In the genomic region with DNA sequence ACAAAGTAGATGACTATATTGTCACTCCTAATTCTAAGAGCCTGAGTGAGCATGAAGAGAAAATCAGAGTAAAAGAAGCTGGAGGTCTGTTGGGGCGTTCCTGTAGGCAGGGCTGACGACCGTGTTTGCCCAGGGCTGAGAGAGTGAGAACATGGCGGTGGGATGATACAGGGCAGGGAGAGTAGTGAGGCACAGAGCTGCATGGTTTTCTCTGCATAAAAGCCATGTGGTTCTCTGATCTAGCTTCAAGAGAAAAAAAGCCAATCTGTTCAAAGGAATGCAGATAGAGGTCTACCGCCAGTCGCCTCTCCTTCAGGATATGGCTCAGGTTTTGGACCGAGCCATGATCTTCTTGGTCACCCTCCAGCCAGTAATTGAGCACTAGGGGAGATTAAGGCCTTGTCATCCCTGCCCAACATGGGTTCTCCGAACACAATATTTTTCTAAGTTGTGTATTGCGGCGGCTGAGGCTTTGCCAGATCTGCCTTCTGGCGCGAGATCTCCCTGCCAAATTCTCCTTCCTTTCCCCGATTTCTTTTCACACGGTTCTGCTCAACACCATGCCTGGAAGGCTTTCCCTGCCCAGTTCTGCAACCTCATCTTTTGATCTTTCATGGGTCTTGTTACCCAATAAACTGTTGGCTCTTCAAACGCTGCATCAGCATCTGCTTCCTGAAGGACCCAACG, we compare ENCODE assay signal across 14 mouse cellular contexts. TPM values are rescaled to one million over a fixed set of nuclear protein-coding genes. Genes with fewer than 3 reads are reported as not detected.
A peak's percentile ranks its signal among the peaks of the same experiment; 100 is the strongest.
DNase-seq lines count a peak whose midpoint lies in the region; ATAC-seq and TF ChIP-seq lines count a peak whose summit lies in the region.
"Had no signal": no experiment of that assay in that cellular context is flagged by ENCODE, and none has a peak within 500 bp of the region (broad histone marks: within the 10 kb centered on the region; RNA-seq: fewer than 3 reads in every experiment).

No protein-coding gene starts in this region.

- 0 out of 2 replicates have a peak overlapping the region, but pooled peaks have one; percentile 13 for H3K4me3 ChIP-seq in E14TG2a.4 (replicated peaks; ENCODE audit: low read length)
- H3K4me3 ChIP-seq: hindbrain, embryonic 12.5 days; lung, embryonic 15.5 days; neural tube, embryonic 12.5 days had no signal

- no peak for ATAC-seq in erythroblast, adult 5-6 weeks (replicated peaks; ENCODE audit: low FRiP score, poor library complexity, severe bottlenecking)

- peaks cover 6% of the 10 kb centered on the region; the same call in 1 of the 2 replicates for H3K9me3 ChIP-seq in E14TG2a.4 (ENCODE audit: low read length)
- H3K9me3 ChIP-seq: hindbrain, embryonic 12.5 days; lung, embryonic 15.5 days; neural tube, embryonic 12.5 days had no signal

- intact Hi-C loops in heart, postnatal 36 days (cut with DNase I), result no loop called here

- no peaks in the 10 kb centered on the region for H3K27me3 ChIP-seq in E14TG2a.4 (ENCODE audit: insufficient read depth, low read length)
- H3K27me3 ChIP-seq: hindbrain, embryonic 12.5 days; lung, embryonic 15.5 days; neural tube, embryonic 12.5 days had no signal

- peak; percentile 72 for DNase-seq in cerebellum, adult 11 months
- DNase-seq in frontal cortex, postnatal 14 days (ENCODE audit: low spot score in 2 of 2), result peak; percentile 4 to 12
- DNase-seq in left cerebral cortex, adult 8-10 months (ENCODE audit: low spot score in 2 of 2), result peak; percentile 6 to 41
- DNase-seq in lung, postnatal 25 days (ENCODE audit: low spot score), result no peak
- no peak for DNase-seq in heart, postnatal 36 days
- no peak for DNase-seq in gastrocnemius, postnatal 4 days (ENCODE audit: low spot score in 2 of 2)
- DNase-seq: embryo, embryonic 11 days; kidney, postnatal 10 days had no signal

- peaks cover 16% of the 10 kb centered on the region; the same call in 1 of the 2 replicates for H3K4me1 ChIP-seq in E14TG2a.4 (replicated peaks; ENCODE audit: low read depth, low read length)
- H3K4me1 ChIP-seq: hindbrain, embryonic 12.5 days; lung, embryonic 15.5 days; neural tube, embryonic 12.5 days had no signal

- TF ChIP-seq CTCF in E14TG2a.4 (conservative IDR thresholded peaks at IDR 0.05; ENCODE audit: low read length), result no peak

- H3K36me3 ChIP-seq in E14TG2a.4 (ENCODE audit: insufficient read depth, low read length), result 0 out of 2 replicates have a peak, but pooled peaks cover 2% of the 10 kb centered on the region
- H3K36me3 ChIP-seq: hindbrain, embryonic 12.5 days; lung, embryonic 15.5 days; neural tube, embryonic 12.5 days had no signal

RNA-seq across cellular contexts. Expression of a gene that starts 44.9 kb away (rescaled TPM):
- 10 to 100 TPM; 12.3 to 15.5 (median 13.7) TPM for total RNA-seq in left cerebral cortex, adult 8-10 months (2022)
- total RNA-seq in erythroblast, adult 5-6 weeks (2015; ENCODE audit: low replicate concordance), result 2.1 TPM in 1 of 2 replicates, not detected in the other
- 6.4 and 8.5 TPM in 2 replicates for total RNA-seq in erythroblast, adult 5-6 weeks (2017; ENCODE audit: low replicate concordance)
- total RNA-seq in heart, postnatal 36 days (2021), result 10 to 100 TPM; 10.8 to 15.2 TPM
- total RNA-seq in gastrocnemius, postnatal 4 days (2021), result 10 to 100 TPM; 19.9 to 24.1 TPM

RNA-seq across cellular contexts. Expression of a gene that starts 53.2 kb away (rescaled TPM):
- total RNA-seq in left cerebral cortex, adult 8-10 months (2022), result 1 to 10 TPM in 1 of 4 experiments, under 1 TPM in 3; 0.82 to 1.2 (median 0.91) TPM
- not detected in 2 replicates for total RNA-seq in erythroblast, adult 5-6 weeks (2015; ENCODE audit: low replicate concordance)
- total RNA-seq in erythroblast, adult 5-6 weeks (2017; ENCODE audit: low replicate concordance), result not detected in 2 replicates
- total RNA-seq in heart, postnatal 36 days (2021), result not detected
- total RNA-seq in gastrocnemius, postnatal 4 days (2021), result not detected
- total RNA-seq: adrenal gland, adult 18-20 months had no signal

Comparison
In these comparisons a context has a peak if more than half of its experiments do, and no peak if none do; other contexts are left out.
1. DNase-seq: peak in cerebellum, adult 11 months (single experiment), frontal cortex, postnatal 14 days (2 of 2) and left cerebral cortex, adult 8-10 months (2 of 2); none in lung, postnatal 25 days (single experiment), heart, postnatal 36 days (0 of 2) and gastrocnemius, postnatal 4 days (0 of 2).